Mouse (Mus musculus) kidney, embryonic 16.5 days (tissue): ENCODE measurements around the gene Gpm6a. TPM values are rescaled to one million over a fixed set of nuclear protein-coding genes. Genes with fewer than 3 reads are reported as not detected.
"Not testable (repeated sequence)": the region's sequence is repeated elsewhere in the genome, so short reads cannot be mapped to it uniquely, and the experiment has no call there.

Source experiments
- ATAC-seq: fragments of 200-750 bp; cut with Nextera tagmentation; 2 replicates; pipeline ENCODE4 v1.8.0; 2017; ENCODE audit warnings: moderate TSS enrichment; ENCODE audit not compliant: low FRiP score, low TSS enrichment
- H3K27ac ChIP-seq: fragments of 300-500 bp; sonication (generic); 2 replicates; pipeline ENCODE4 v1.5.1; 2014; ENCODE audit warnings: low read length
- H3K27me3 ChIP-seq: fragments of 300-500 bp; sonication (generic); 2 replicates; pipeline ENCODE4 v1.6.1; 2014; ENCODE audit warnings: low read length, control low read depth, mixed read lengths; ENCODE audit not compliant: insufficient read depth
- H3K36me3 ChIP-seq: fragments of 300-500 bp; sonication (generic); 2 replicates; pipeline ENCODE4 v1.6.1; 2014; ENCODE audit warnings: low read length, control low read depth, mixed read lengths; ENCODE audit not compliant: insufficient read depth
- H3K4me1 ChIP-seq: fragments of 300-500 bp; sonication (generic); 2 replicates; pipeline ENCODE4 v1.6.1; 2014; ENCODE audit warnings: low read length, control low read depth, mixed read lengths; ENCODE audit not compliant: insufficient read depth
- H3K4me2 ChIP-seq: fragments of 300-500 bp; sonication (generic); replicated peaks from 2 replicates; pipeline ENCODE4 v1.6.1; 2014; ENCODE audit warnings: low read depth, low read length
- H3K4me3 ChIP-seq: fragments of 300-500 bp; sonication (generic); 2 replicates; pipeline ENCODE4 v1.5.1; 2014; ENCODE audit warnings: mild to moderate bottlenecking, low read length
- H3K9ac ChIP-seq: fragments of 300-500 bp; sonication (generic); replicated peaks from 2 replicates; pipeline ENCODE4 v1.6.1; 2014; ENCODE audit warnings: low read length
- H3K9me3 ChIP-seq: fragments of 300-500 bp; sonication (generic); 2 replicates; pipeline ENCODE4 v1.6.1; 2016; ENCODE audit warnings: low read length, control low read depth
- WGBS: fragments of 180-500 bp; shearing (Covaris S2); extraction: QIAGEN DNeasy Blood & Tissue Kit; methylation state at CpG from one replicate; pipeline ENCODE4 v1.1.7; 2014; 5-methylcytosine and 5-hydroxymethylcytosine counted together
- polyA plus RNA-seq: library from polyadenylated mRNA; unstranded; fragments of >200 nt; fragmentation: Nextera tagmentation; extraction: Ambion mirVana; gene quantifications from 2 replicates; pipeline ENCODE4 v1.2.1, GENCODE M21; 2015

The Gpm6a gene
- polyA plus RNA-seq, 1 experiment from 2014 or later: 29.4 TPM

DNA sequence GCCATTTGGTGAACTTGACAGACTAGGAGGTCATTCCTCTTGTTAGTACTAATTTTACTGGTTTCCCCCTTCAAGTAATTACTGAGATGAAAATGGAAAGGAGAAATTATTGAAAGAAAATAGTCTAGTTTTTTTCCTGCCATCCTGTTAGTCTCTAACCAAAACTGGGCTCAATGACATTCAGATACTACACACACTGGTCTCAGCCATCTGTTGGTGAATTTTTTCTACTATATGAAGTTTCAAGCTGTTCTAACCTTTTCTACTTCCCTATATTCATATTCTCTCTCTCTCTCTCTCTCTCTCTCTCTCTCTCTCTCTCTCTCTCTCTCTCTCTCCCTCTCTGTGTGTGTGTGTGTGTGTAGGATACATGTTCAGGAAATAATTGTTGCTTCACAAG is 80.8 kb downstream of the Gpm6a start:
- no peaks in the 10 kb centered on the region for H3K36me3 ChIP-seq
- no peaks in the 10 kb centered on the region for H3K4me1 ChIP-seq
- no peak overlapping the region for H3K9ac ChIP-seq
- no peaks in the 10 kb centered on the region for H3K9me3 ChIP-seq
- no peak overlapping the region for H3K27ac ChIP-seq
- ATAC-seq: no peak
- no peak overlapping the region for H3K4me2 ChIP-seq
- no peak overlapping the region for H3K4me3 ChIP-seq
- no peaks in the 10 kb centered on the region for H3K27me3 ChIP-seq

DNA sequence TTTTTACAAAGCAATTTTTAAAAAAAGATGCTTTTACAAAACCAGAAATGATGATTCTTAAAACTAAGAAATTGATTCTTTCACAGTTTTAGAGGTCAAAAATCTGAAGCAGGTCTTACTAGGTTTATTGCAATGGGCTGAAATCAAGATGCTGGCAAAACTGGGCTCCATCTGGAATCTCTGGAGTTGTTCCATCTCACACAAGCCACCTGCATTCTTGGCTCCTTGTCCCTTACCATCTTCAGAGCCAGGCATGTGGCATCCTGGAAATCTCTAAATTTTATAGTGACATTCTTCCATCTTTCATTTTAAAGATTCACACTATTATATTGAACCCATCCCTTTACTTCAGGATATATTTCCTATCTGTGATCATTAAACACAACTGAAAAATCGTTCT is 88.3 kb downstream of the Gpm6a start:
- WGBS: 69% methylated on average over 1 of the region's 1 CpGs
- no peak for ATAC-seq
- no peaks in the 10 kb centered on the region for H3K27me3 ChIP-seq

GRCm38 (mm10) chr8:55048396-55048795 is 93.8 kb downstream of the Gpm6a start:
- H3K4me1 ChIP-seq: no peaks in the 10 kb centered on the region
- H3K9me3 ChIP-seq: no peaks in the 10 kb centered on the region
- no peak overlapping the region for H3K4me3 ChIP-seq
- 88% methylated on average over 3 of the region's 3 CpGs for WGBS
- no peaks in the 10 kb centered on the region for H3K27me3 ChIP-seq
- H3K9ac ChIP-seq: no peak overlapping the region
- ATAC-seq: no peak
- no peaks in the 10 kb centered on the region for H3K36me3 ChIP-seq
- no peak overlapping the region for H3K4me2 ChIP-seq
- H3K27ac ChIP-seq: no peak overlapping the region

More for the DNA sequence above, 88.3 kb downstream of the Gpm6a start:
- Histone ChIP-seq H3K4me1 (no peaks in the 10 kb centered on the region), H3K9me3 (no peaks in the 10 kb centered on the region), H3K9ac (no peak overlapping the region), H3K4me2 (no peak overlapping the region), H3K4me3 (no peak overlapping the region), H3K27ac (no peak overlapping the region), H3K36me3 (no peaks in the 10 kb centered on the region)

- no peak overlapping the region for H3K9ac ChIP-seq
- H3K36me3 ChIP-seq: no peaks in the 10 kb centered on the region
- WGBS: 75% methylated on average over 4 of the region's 4 CpGs
- no peaks in the 10 kb centered on the region for H3K27me3 ChIP-seq
- no peaks in the 10 kb centered on the region for H3K9me3 ChIP-seq
- no peak overlapping the region for H3K27ac ChIP-seq
- ATAC-seq: no peak
- no peak overlapping the region for H3K4me2 ChIP-seq
- H3K4me3 ChIP-seq: no peak overlapping the region
- no peaks in the 10 kb centered on the region for H3K4me1 ChIP-seq
Observed at GRCm38 (mm10) chr8:55049979-55050378, 95.3 kb downstream of the Gpm6a start.

- not testable (repeated sequence) for H3K9ac ChIP-seq, ATAC-seq, H3K27ac ChIP-seq, H3K27me3 ChIP-seq, H3K36me3 ChIP-seq, H3K4me2 ChIP-seq, H3K4me3 ChIP-seq, H3K4me1 ChIP-seq, H3K9me3 ChIP-seq
- WGBS: 91% methylated on average over 2 of the region's 2 CpGs
Observed at GRCm38 (mm10) chr8:55068811-55069210, 114.2 kb downstream of the Gpm6a start.

- Histone ChIP-seq H3K4me3 (no peak overlapping the region), H3K9me3 (no peaks in the 10 kb centered on the region)
- 93% methylated on average over 10 of the region's 10 CpGs for WGBS
Observed at GRCm38 (mm10) chr8:55073481-55073880, 118.8 kb downstream of the Gpm6a start.

DNA sequence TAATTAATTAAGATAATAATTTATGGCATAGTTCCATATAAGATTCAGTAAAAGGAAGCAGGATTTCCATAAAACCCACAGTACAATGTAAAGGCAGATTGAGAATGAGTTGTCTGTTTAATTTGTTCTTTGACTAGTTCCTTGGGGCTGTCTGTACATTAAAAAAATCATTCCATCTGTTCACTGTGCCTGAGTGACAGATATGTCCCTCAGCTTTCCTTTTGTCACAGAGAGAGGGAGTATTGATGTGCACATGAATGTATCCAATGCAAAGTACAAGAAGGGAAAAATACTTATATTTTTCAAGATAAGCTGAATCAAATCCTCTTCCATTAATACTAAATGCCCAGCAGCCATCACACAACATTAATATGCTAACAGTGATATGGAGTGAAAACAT is 147.6 kb downstream of the Gpm6a start:
- ATAC-seq: no peak
- no peaks in the 10 kb centered on the region for H3K27me3 ChIP-seq
- H3K27ac ChIP-seq: no peak overlapping the region
- H3K4me2 ChIP-seq: no peak overlapping the region
- no peak overlapping the region for H3K9ac ChIP-seq
- no peak overlapping the region for H3K4me3 ChIP-seq
- H3K9me3 ChIP-seq: no peaks in the 10 kb centered on the region
- H3K4me1 ChIP-seq: no peaks in the 10 kb centered on the region
- no peaks in the 10 kb centered on the region for H3K36me3 ChIP-seq

More at GRCm38 (mm10) chr8:55073481-55073880, 118.8 kb downstream of the Gpm6a start:
- Histone ChIP-seq H3K4me1 (no peaks in the 10 kb centered on the region), H3K27me3 (no peaks in the 10 kb centered on the region), H3K9ac (no peak overlapping the region), H3K4me2 (no peak overlapping the region), H3K27ac (no peak overlapping the region), H3K36me3 (no peaks in the 10 kb centered on the region)
- no peak for ATAC-seq

DNA sequence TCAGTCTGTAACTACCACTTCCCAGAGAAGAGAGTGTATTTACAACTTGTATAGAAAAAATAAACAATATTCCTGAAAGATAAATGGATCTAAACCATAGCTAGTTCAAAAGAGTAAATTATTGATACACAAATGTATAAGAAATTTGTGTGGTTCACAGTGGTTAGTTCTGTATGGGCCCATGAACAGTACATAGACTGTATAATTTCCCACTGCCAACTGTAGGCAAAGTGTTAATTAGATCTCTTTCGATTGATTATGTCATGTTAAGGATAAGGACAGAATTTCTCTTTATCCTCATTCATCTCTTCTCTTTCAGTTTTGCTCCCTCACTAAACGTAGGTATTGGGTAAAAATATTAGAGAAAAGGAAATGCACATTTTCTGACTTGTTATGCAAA is 148.4 kb downstream of the Gpm6a start:
- Histone ChIP-seq H3K4me2 (no peak overlapping the region), H3K4me1 (no peaks in the 10 kb centered on the region), H3K9ac (no peak overlapping the region), H3K9me3 (no peaks in the 10 kb centered on the region), H3K27ac (no peak overlapping the region), H3K4me3 (no peak overlapping the region), H3K27me3 (no peaks in the 10 kb centered on the region), H3K36me3 (no peaks in the 10 kb centered on the region)
- WGBS: 85% methylated on average over 2 of the region's 2 CpGs
- ATAC-seq: no peak

DNA sequence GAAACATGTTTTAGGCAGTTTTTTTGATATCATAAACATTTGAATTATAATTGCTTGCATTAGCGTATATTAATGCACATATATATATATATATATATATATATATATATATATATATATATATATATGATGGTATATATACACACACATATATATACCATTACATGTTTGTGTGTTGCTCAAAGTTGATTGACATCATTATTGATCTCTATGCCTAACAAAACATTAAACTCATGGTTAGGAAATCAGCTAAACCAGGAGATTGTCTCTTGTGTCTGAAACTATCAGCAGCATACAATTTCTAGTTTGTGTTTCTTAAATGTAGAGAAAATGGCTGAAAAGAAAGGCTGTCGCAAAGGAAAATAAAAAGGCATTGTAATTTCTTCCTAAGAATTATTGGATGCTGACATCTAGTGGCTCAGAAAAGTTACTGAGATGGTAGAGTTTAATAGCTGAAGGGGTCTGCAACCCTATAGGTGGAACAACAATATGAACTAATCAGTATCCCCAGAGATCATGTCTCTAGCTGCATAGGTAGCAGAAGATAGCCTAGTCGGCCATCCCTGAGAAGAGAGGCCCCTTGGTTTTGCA is 149.3 kb downstream of the Gpm6a start:
- 53% methylated on average over 3 of the region's 3 CpGs for WGBS
- Histone ChIP-seq H3K4me3 (no peak overlapping the region), H3K27me3 (no peaks in the 10 kb centered on the region), H3K4me2 (no peak overlapping the region), H3K36me3 (no peaks in the 10 kb centered on the region), H3K9ac (no peak overlapping the region), H3K4me1 (no peaks in the 10 kb centered on the region), H3K27ac (no peak overlapping the region), H3K9me3 (no peaks in the 10 kb centered on the region)
- no peak for ATAC-seq
